Mouse (Mus musculus) kidney, embryonic 16.5 days (tissue): ENCODE measurements around the gene Ptafr. TPM values are rescaled to one million over a fixed set of nuclear protein-coding genes. Genes with fewer than 3 reads are reported as not detected.

Experiments used
- ATAC-seq: fragments of 200-750 bp; cut with Nextera tagmentation; 2 replicates; pipeline ENCODE4 v1.8.0; 2017; ENCODE audit warnings: moderate TSS enrichment; ENCODE audit not compliant: low FRiP score, low TSS enrichment
- H3K27ac ChIP-seq: fragments of 300-500 bp; sonication (generic); 2 replicates; pipeline ENCODE4 v1.5.1; 2014; ENCODE audit warnings: low read length
- H3K27me3 ChIP-seq: fragments of 300-500 bp; sonication (generic); 2 replicates; pipeline ENCODE4 v1.6.1; 2014; ENCODE audit warnings: low read length, control low read depth, mixed read lengths; ENCODE audit not compliant: insufficient read depth
- H3K36me3 ChIP-seq: fragments of 300-500 bp; sonication (generic); 2 replicates; pipeline ENCODE4 v1.6.1; 2014; ENCODE audit warnings: low read length, control low read depth, mixed read lengths; ENCODE audit not compliant: insufficient read depth
- H3K4me1 ChIP-seq: fragments of 300-500 bp; sonication (generic); 2 replicates; pipeline ENCODE4 v1.6.1; 2014; ENCODE audit warnings: low read length, control low read depth, mixed read lengths; ENCODE audit not compliant: insufficient read depth
- H3K4me2 ChIP-seq: fragments of 300-500 bp; sonication (generic); replicated peaks from 2 replicates; pipeline ENCODE4 v1.6.1; 2014; ENCODE audit warnings: low read depth, low read length
- H3K4me3 ChIP-seq: fragments of 300-500 bp; sonication (generic); 2 replicates; pipeline ENCODE4 v1.5.1; 2014; ENCODE audit warnings: mild to moderate bottlenecking, low read length
- H3K9ac ChIP-seq: fragments of 300-500 bp; sonication (generic); replicated peaks from 2 replicates; pipeline ENCODE4 v1.6.1; 2014; ENCODE audit warnings: low read length
- H3K9me3 ChIP-seq: fragments of 300-500 bp; sonication (generic); 2 replicates; pipeline ENCODE4 v1.6.1; 2016; ENCODE audit warnings: low read length, control low read depth
- WGBS: fragments of 180-500 bp; shearing (Covaris S2); extraction: QIAGEN DNeasy Blood & Tissue Kit; methylation state at CpG from one replicate; pipeline ENCODE4 v1.1.7; 2014; 5-methylcytosine and 5-hydroxymethylcytosine counted together
- polyA plus RNA-seq: library from polyadenylated mRNA; unstranded; fragments of >200 nt; fragmentation: Nextera tagmentation; extraction: Ambion mirVana; gene quantifications from 2 replicates; pipeline ENCODE4 v1.2.1, GENCODE M21; 2015

The Ptafr gene
- polyA plus RNA-seq, 1 experiment from 2014 or later, result 0.29 TPM

- ATAC-seq, result no peak
- H3K9me3 ChIP-seq, result no peaks in the 10 kb centered on the region; the same call in 1 of the 2 replicates
- no peak overlapping the region for H3K4me3 ChIP-seq
- H3K4me2 ChIP-seq, result no peak overlapping the region
- H3K27ac ChIP-seq, result no peak overlapping the region
- H3K9ac ChIP-seq, result no peak overlapping the region
- H3K4me1 ChIP-seq, result no peaks in the 10 kb centered on the region
- WGBS, result 53% methylated on average over 3 of the region's 3 CpGs
- H3K36me3 ChIP-seq, result no peaks in the 10 kb centered on the region
- no peaks in the 10 kb centered on the region for H3K27me3 ChIP-seq
Observed at GRCm38 (mm10) chr4:132583781-132584180, 19.9 kb downstream of the Ptafr start.

- no peak overlapping the region for H3K9ac ChIP-seq
- no peaks in the 10 kb centered on the region for H3K27me3 ChIP-seq
- no peak overlapping the region for H3K4me3 ChIP-seq
- WGBS, result 84% methylated on average over 2 of the region's 2 CpGs
- H3K9me3 ChIP-seq, result no peaks in the 10 kb centered on the region; the same call in 1 of the 2 replicates
- no peak overlapping the region for H3K27ac ChIP-seq
- H3K4me2 ChIP-seq, result no peak overlapping the region
- H3K36me3 ChIP-seq, result no peaks in the 10 kb centered on the region
- ATAC-seq, result no peak
- no peaks in the 10 kb centered on the region for H3K4me1 ChIP-seq
Observed at GRCm38 (mm10) chr4:132584975-132585374, 21.1 kb downstream of the Ptafr start.

GRCm38 (mm10) chr4:132586282-132586681 lies 22.4 kb downstream of the Ptafr start:
- no peak for ATAC-seq
- Histone ChIP-seq H3K9ac (no peak overlapping the region), H3K4me2 (no peak overlapping the region), H3K4me3 (no peak overlapping the region), H3K36me3 (no peaks in the 10 kb centered on the region), H3K27me3 (no peaks in the 10 kb centered on the region), H3K27ac (no peak overlapping the region), H3K4me1 (no peaks in the 10 kb centered on the region), H3K9me3 (no peaks in the 10 kb centered on the region)
- 94% methylated on average over 4 of the region's 4 CpGs for WGBS

GRCm38 (mm10) chr4:132588512-132588911 lies 24.6 kb downstream of the Ptafr start:
- Histone ChIP-seq H3K27ac (no peak overlapping the region), H3K4me3 (no peak overlapping the region), H3K9ac (no peak overlapping the region), H3K27me3 (no peaks in the 10 kb centered on the region), H3K9me3 (no peaks in the 10 kb centered on the region), H3K4me1 (no peaks in the 10 kb centered on the region), H3K36me3 (no peaks in the 10 kb centered on the region), H3K4me2 (no peak overlapping the region)
- 67% methylated on average over 3 of the region's 3 CpGs for WGBS
- no peak for ATAC-seq

- H3K27me3 ChIP-seq, result no peaks in the 10 kb centered on the region
- H3K9ac ChIP-seq, result no peak overlapping the region
- WGBS, result 79% methylated on average over 10 of the region's 10 CpGs
- no peak overlapping the region for H3K27ac ChIP-seq
- no peaks in the 10 kb centered on the region for H3K4me1 ChIP-seq
- H3K36me3 ChIP-seq, result no peaks in the 10 kb centered on the region
- no peak for ATAC-seq
- no peak overlapping the region for H3K4me2 ChIP-seq
- no peaks in the 10 kb centered on the region for H3K9me3 ChIP-seq
- no peak overlapping the region for H3K4me3 ChIP-seq
Observed at GRCm38 (mm10) chr4:132590642-132591041, 26.8 kb downstream of the Ptafr start.

- no peak overlapping the region for H3K9ac ChIP-seq
- H3K4me1 ChIP-seq, result no peaks in the 10 kb centered on the region
- H3K9me3 ChIP-seq, result no peaks in the 10 kb centered on the region
- H3K4me2 ChIP-seq, result no peak overlapping the region
- H3K27me3 ChIP-seq, result no peaks in the 10 kb centered on the region
- H3K4me3 ChIP-seq, result no peak overlapping the region
- WGBS, result 88% methylated on average over 9 of the region's 9 CpGs
- no peak overlapping the region for H3K27ac ChIP-seq
- no peak for ATAC-seq
- H3K36me3 ChIP-seq, result no peaks in the 10 kb centered on the region
Observed at GRCm38 (mm10) chr4:132592958-132593357, 29.1 kb downstream of the Ptafr start.

GRCm38 (mm10) chr4:132594191-132594590 lies 30.3 kb downstream of the Ptafr start:
- 51% methylated on average over 4 of the region's 4 CpGs for WGBS
- no peak for ATAC-seq
- H3K4me1 ChIP-seq, result no peaks in the 10 kb centered on the region

GRCm38 (mm10) chr4:132598861-132599260 lies 35.0 kb downstream of the Ptafr start:
- Histone ChIP-seq H3K4me3 (no peak overlapping the region), H3K9me3 (no peaks in the 10 kb centered on the region), H3K27ac (no peak overlapping the region), H3K9ac (no peak overlapping the region), H3K36me3 (no peaks in the 10 kb centered on the region), H3K27me3 (no peaks in the 10 kb centered on the region), H3K4me2 (no peak overlapping the region), H3K4me1 (no peaks in the 10 kb centered on the region)
- ATAC-seq, result no peak
- WGBS, result 79% methylated on average over 2 of the region's 2 CpGs

More at GRCm38 (mm10) chr4:132594191-132594590, 30.3 kb downstream of the Ptafr start:
- H3K4me2 ChIP-seq, result no peak overlapping the region
- no peaks in the 10 kb centered on the region for H3K36me3 ChIP-seq
- no peaks in the 10 kb centered on the region for H3K27me3 ChIP-seq
- H3K4me3 ChIP-seq, result no peak overlapping the region
- H3K27ac ChIP-seq, result no peak overlapping the region
- H3K9ac ChIP-seq, result no peak overlapping the region
- no peaks in the 10 kb centered on the region for H3K9me3 ChIP-seq

- no peaks in the 10 kb centered on the region for H3K36me3 ChIP-seq
- WGBS, result 69% methylated on average over 3 of the region's 3 CpGs
- no peak overlapping the region for H3K27ac ChIP-seq
- H3K4me3 ChIP-seq, result no peak overlapping the region
- no peak overlapping the region for H3K9ac ChIP-seq
- no peaks in the 10 kb centered on the region for H3K27me3 ChIP-seq
- no peaks in the 10 kb centered on the region for H3K4me1 ChIP-seq
- no peaks in the 10 kb centered on the region for H3K9me3 ChIP-seq
- no peak for ATAC-seq
- H3K4me2 ChIP-seq, result no peak overlapping the region
Observed at GRCm38 (mm10) chr4:132599764-132600163, 35.9 kb downstream of the Ptafr start.

- ATAC-seq, result no peak
- Histone ChIP-seq H3K27ac (no peak overlapping the region), H3K4me3 (no peak overlapping the region), H3K9me3 (no peaks in the 10 kb centered on the region), H3K4me2 (no peak overlapping the region), H3K27me3 (no peaks in the 10 kb centered on the region), H3K36me3 (no peaks in the 10 kb centered on the region), H3K4me1 (no peaks in the 10 kb centered on the region), H3K9ac (no peak overlapping the region)
- WGBS, result 80% methylated on average over 6 of the region's 6 CpGs
Observed at GRCm38 (mm10) chr4:132600465-132600864, 36.6 kb downstream of the Ptafr start.
